Comparison of ENCODE assay signal across 10 mouse cellular contexts in the genomic region with DNA sequence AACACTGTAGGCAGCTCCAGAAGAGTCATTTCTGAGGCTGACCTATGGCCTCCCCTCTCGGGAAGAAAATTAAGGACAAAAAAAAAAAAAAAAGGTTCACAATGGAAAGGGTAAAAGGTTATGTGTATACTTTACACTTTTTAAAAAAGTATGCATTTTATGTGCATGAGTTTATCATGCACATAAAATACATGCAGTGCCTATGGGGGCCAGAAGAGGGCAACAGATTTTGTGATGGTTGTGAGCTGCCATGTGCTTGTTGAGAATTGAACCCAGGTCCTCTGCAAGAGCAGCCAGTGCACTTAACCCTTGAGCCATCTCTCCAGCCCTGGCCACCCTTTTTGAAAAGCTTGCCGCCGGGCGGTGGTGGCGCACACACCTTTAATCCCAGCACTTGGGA. TPM values are rescaled to one million over a fixed set of nuclear protein-coding genes. Genes with fewer than 3 reads are reported as not detected.
A peak's percentile ranks its signal among the peaks of the same experiment; 100 is the strongest.
DNase-seq lines count a peak whose midpoint lies in the region; ATAC-seq lines count a peak whose summit lies in the region.
"Had no signal": no experiment of that assay in that cellular context is flagged by ENCODE, and none has a peak within 500 bp of the region (broad histone marks: within the 10 kb centered on the region; RNA-seq: fewer than 3 reads in every experiment).

No protein-coding gene starts in this region.

- intact Hi-C loops in left cerebral cortex, postnatal 14 days (cut with DNase I) = no loop called here

- H3K27me3 ChIP-seq in hindbrain, embryonic 11.5 days (ENCODE audit: control insufficient read depth, insufficient read depth, low read length) = peaks cover 37% of the 10 kb centered on the region

- H3K36me3 ChIP-seq in hindbrain, embryonic 11.5 days (ENCODE audit: control insufficient read depth, insufficient read depth, low read length) = no peaks in the 10 kb centered on the region
- H3K36me3 ChIP-seq: liver, embryonic 15.5 days had no signal

- 52% methylated on average over 5 of the region's 5 CpGs for WGBS in hindbrain, embryonic 11.5 days

- no peak overlapping the region for H3K4me3 ChIP-seq in hindbrain, embryonic 11.5 days (ENCODE audit: low read depth, low read length)
- H3K4me3 ChIP-seq: liver, embryonic 15.5 days had no signal

- no peak overlapping the region for H3K4me2 ChIP-seq in hindbrain, embryonic 11.5 days (replicated peaks; ENCODE audit: low read depth, low read length)

- no peak overlapping the region for H3K9ac ChIP-seq in hindbrain, embryonic 11.5 days (ENCODE audit: low read depth, low read length)
- H3K9ac ChIP-seq: liver, embryonic 15.5 days had no signal

- H3K9me3 ChIP-seq in hindbrain, embryonic 11.5 days (ENCODE audit: control insufficient read depth, low read length) = no peaks in the 10 kb centered on the region
- H3K9me3 ChIP-seq: liver, embryonic 15.5 days had no signal

- no peak for ATAC-seq in hindbrain, embryonic 11.5 days (ENCODE audit: low FRiP score)

- H3K27ac ChIP-seq in hindbrain, embryonic 11.5 days (ENCODE audit: low read depth, low read length) = no peak overlapping the region
- H3K27ac ChIP-seq: liver, embryonic 15.5 days had no signal

- H3K4me1 ChIP-seq in hindbrain, embryonic 11.5 days (replicated peaks; ENCODE audit: control insufficient read depth, insufficient read depth, low read length) = peaks cover 11% of the 10 kb centered on the region
- H3K4me1 ChIP-seq: liver, embryonic 15.5 days had no signal

- peak; percentile 59 to 65 for DNase-seq in cerebellum, postnatal 10 days
- DNase-seq in cerebellum, adult 8-10 months = no peak
- DNase-seq in left cerebral cortex, postnatal 14 days (ENCODE audit: low spot score in 2 of 2) = peak; percentile 40 to 64
- no peak for DNase-seq in left cerebral cortex, adult 18-20 months (ENCODE audit: low spot score in 2 of 2)
- peak; percentile 45 for DNase-seq in hindbrain, embryonic 11.5 days (ENCODE audit: low spot score)
- peak; percentile 42 for DNase-seq in retina, postnatal 1 day
- DNase-seq in spleen, postnatal 14 days (ENCODE audit: low spot score in 2 of 2) = no peak
- DNase-seq in layer of hippocampus, postnatal 10 days (ENCODE audit: low spot score in 2 of 2) = no peak

RNA-seq across cellular contexts. Expression of a gene that starts 3.6 kb away (rescaled TPM):
- 1 to 10 TPM; 2.3 TPM for total RNA-seq in left cerebral cortex, postnatal 14 days (2021)
- 1 to 10 TPM; 2.1 to 2.5 TPM for total RNA-seq in left cerebral cortex, adult 18-20 months (2021)
- not detected in 2 replicates for polyA plus RNA-seq in hindbrain, embryonic 11.5 days (2014; fragmentation: Nextera tagmentation; extraction: Ambion mirVana)
- 1 to 10 TPM; 1.4 to 2.2 TPM for total RNA-seq in layer of hippocampus, postnatal 10 days (2021)

RNA-seq across cellular contexts. Expression of a gene that starts 11.3 kb away (rescaled TPM):
- total RNA-seq in left cerebral cortex, postnatal 14 days (2021) = not detected
- not detected for total RNA-seq in left cerebral cortex, adult 18-20 months (2021)
- polyA plus RNA-seq in hindbrain, embryonic 11.5 days (2014; fragmentation: Nextera tagmentation; extraction: Ambion mirVana) = not detected in 2 replicates
- not detected for total RNA-seq in layer of hippocampus, postnatal 10 days (2021)
- polyA plus RNA-seq: liver, embryonic 15.5 days; small intestine, adult 2 months had no signal

RNA-seq across cellular contexts. Expression of a gene that starts 39.4 kb away (rescaled TPM):
- 10 to 100 TPM; 35.6 to 37.5 TPM for total RNA-seq in left cerebral cortex, postnatal 14 days (2021)
- total RNA-seq in left cerebral cortex, adult 18-20 months (2021) = 10 to 100 TPM; 26.5 to 27.9 TPM
- polyA plus RNA-seq in hindbrain, embryonic 11.5 days (2014; fragmentation: Nextera tagmentation; extraction: Ambion mirVana) = 37.7 and 39.7 TPM in 2 replicates
- 10 to 100 TPM; 32.4 to 35.9 TPM for total RNA-seq in layer of hippocampus, postnatal 10 days (2021)

RNA-seq across cellular contexts. Expression of a gene that starts 40.5 kb away (rescaled TPM):
- total RNA-seq in left cerebral cortex, postnatal 14 days (2021) = 10 to 100 TPM; 47.9 to 51.2 TPM
- total RNA-seq in left cerebral cortex, adult 18-20 months (2021) = 10 to 100 TPM; 39.3 to 39.5 TPM
- polyA plus RNA-seq in hindbrain, embryonic 11.5 days (2014; fragmentation: Nextera tagmentation; extraction: Ambion mirVana) = 30.2 and 32.3 TPM in 2 replicates
- 10 to 100 TPM; 47.7 to 59.7 TPM for total RNA-seq in layer of hippocampus, postnatal 10 days (2021)

RNA-seq across cellular contexts. Expression of a gene that starts 54.6 kb away (rescaled TPM):
- 10 to 100 TPM; 93.4 to 96.7 TPM for total RNA-seq in left cerebral cortex, postnatal 14 days (2021)
- 10 to 100 TPM; 72.1 to 75.8 TPM for total RNA-seq in left cerebral cortex, adult 18-20 months (2021)
- 17.9 and 18.4 TPM in 2 replicates for polyA plus RNA-seq in hindbrain, embryonic 11.5 days (2014; fragmentation: Nextera tagmentation; extraction: Ambion mirVana)
- 10 to 100 TPM; 88.9 to 94.0 TPM for total RNA-seq in layer of hippocampus, postnatal 10 days (2021)

Comparison
In these comparisons a context has a peak if more than half of its experiments do, and no peak if none do; other contexts are left out.
1. DNase-seq: peak in cerebellum, postnatal 10 days (2 of 2), left cerebral cortex, postnatal 14 days (2 of 2), hindbrain, embryonic 11.5 days (single experiment) and retina, postnatal 1 day (single experiment); none in cerebellum, adult 8-10 months (single experiment), left cerebral cortex, adult 18-20 months (0 of 2), spleen, postnatal 14 days (0 of 2) and layer of hippocampus, postnatal 10 days (0 of 2).